Mouse (Mus musculus) frontal cortex, postnatal 36 days (tissue): ENCODE results near the gene Acvr2b.
A peak's percentile ranks its signal among the peaks of the same experiment; 100 is the strongest.
"Not testable (repeated sequence)": the region's sequence is repeated elsewhere in the genome, so short reads cannot be mapped to it uniquely, and the experiment has no call there.

Experiments
- DNase-seq, 2 experiments: peaks; one replicate each; pipeline ENCODE4 v3.0.0; 2022; ENCODE audit warnings: low spot score in 2 of 2

The Acvr2b gene

DNA sequence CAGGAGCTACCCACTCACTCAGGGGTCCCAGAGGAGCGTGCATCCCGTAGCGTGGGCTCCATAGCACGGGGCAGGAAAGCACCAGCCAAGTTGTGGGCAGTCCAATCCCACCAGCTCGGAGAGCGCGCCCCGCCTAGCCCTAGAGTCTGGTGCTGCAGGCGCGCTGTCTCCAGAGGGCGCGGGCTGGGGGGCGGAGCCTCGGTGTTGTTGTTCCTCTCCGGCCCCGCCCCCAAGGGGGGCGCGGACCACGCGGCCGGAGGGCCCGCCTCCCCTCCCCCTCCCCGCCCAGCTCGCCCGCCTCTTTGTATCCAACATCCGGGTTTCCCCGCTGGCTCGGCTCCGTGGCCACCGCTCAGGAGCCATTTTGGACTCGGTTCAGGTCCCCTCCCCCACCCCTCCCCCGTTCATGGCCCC, at the start of gene Acvr2b:
TSS of gene Acvr2b (plus strand) at position 318 of the 414 bp plus-strand sequence.
- DNase-seq = peak; percentile 82 to 89

DNA sequence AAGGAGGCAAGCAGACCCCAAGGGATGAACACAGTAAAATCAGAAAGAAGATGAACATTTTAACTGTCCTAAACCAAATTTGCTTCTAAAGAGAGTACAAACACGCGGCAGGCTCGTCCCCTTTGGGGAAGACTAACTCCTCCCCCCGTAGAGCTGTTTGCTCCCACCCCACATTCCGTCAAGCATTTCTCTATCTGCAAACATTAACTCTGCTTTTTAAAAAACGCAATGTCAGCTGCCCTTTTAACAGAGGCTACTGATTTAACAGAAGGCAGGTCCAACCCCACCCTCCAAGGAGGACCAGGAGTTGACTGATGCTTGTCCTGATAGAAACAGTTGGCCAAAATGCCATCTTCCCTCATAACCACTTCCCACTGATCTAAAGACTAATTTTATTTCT, 48.0 kb upstream of the Acvr2b start:
- no peak for DNase-seq

DNA sequence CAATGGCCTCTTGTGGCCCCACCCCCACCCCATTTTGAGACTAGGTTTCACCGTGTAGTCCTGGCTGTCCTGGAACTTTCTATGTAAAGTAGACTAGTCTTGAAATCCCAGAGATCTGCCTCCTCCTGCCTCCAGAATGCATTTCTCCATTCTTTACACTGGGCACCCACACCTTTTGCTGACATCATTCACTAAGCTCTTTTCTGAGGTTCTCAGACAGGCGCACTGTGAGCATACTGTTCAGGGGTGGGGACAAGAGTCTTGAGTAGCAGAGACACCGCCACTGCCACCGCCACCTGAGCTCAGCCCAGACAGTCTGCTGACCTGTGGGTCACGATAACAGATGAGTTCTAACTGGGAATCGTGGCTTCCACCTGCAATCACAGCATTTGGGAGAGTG, 46.0 kb upstream of the Acvr2b start:
- DNase-seq = no peak

DNA sequence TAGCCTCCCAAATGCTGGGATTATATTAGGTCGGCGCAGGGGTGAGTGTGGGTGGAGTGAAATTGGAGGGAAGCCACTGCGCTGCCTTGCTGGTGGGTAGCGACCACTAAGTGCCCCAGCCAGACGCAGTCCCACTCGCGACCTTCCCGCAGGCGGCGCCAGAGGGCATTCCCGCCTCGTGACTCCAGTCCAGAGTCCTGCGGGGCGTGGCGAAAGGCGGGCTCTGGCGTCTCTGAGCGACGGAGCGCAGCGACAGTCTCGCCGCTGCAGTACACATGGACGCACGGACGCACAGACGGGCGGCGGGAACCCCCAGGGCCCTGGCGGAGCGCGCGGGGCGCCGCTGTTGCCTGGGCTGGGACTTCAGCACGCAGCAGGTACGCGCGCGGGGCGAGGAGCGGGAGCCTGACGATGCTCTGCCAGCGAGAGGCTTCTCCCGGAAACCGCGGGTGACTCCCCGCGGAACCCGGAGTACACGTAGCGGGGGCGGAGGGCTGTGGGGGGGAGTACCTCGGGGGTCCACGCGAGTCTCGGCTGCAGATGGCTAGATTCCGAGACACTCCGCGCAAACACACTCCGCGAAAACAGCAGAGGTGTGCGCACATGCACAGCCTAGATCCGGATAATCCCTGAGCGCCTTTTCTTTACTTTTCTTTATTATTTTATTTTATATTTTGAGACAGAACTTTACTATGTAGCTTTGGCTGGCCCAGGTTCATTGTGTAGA, 44.4 kb upstream of the Acvr2b start, which contains the start of gene Xylb:
TSS of gene Xylb (plus strand) at position 51 of the 727 bp plus-strand sequence.
- peak; percentile 84 to 89 for DNase-seq

DNA sequence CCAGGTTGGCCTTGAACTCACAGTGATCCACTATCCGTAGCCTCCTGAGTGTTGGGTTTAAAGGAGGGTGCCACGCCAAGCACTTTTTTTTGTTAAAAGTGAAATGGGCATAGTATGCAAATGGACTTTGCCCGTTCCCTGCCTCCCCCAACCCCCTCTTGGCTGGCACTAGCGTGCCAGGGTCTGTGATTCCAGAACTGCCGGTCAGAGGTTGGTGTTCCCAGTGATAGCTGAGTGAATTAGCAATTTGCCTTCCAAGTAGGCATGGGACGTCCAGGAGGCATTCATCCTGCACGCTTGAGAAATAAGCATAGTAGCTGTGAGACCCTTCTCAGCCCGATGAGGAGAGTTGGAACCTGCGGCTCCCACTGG, 43.9 kb upstream of the Acvr2b start:
- DNase-seq = no peak

DNA sequence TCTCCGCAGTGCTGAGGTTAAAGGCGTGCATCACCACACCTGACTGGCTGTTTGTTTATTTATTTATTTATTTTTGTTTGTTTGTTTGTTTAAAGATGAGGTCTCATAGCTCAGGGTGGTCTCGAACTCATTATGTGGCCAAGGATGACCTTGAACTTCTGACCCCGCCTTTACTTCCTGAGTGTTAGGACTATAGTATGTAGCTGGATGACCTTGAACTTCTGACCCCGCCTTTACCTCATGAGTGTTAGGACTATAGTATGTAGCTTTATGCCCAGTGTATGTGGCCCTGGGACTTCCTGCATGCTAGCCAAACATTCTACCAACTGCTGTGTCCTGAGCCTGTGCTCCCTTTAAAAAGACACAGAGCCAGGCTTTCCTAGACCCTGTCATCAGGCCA, 40.5 kb upstream of the Acvr2b start:
- DNase-seq = no peak

DNA sequence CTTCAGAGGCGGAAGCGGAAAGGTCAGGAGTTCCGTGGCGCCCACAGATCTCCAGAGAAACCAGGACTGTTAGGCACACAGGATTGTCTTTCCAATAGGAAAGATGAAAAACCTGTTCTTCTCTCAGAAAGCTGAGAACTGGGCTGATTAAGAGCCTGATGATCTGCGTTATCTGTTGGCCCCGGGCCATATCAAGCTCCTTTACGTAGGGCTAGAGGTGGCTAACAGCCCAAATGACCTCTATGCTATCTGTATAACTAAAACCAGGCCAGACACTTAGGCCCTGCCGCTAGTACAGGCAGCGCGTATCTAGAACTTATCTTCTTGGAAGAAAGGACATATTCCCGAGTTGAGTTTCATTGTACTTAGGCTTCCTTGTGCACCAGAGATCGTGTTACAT, 38.7 kb upstream of the Acvr2b start:
- no peak for DNase-seq

DNA sequence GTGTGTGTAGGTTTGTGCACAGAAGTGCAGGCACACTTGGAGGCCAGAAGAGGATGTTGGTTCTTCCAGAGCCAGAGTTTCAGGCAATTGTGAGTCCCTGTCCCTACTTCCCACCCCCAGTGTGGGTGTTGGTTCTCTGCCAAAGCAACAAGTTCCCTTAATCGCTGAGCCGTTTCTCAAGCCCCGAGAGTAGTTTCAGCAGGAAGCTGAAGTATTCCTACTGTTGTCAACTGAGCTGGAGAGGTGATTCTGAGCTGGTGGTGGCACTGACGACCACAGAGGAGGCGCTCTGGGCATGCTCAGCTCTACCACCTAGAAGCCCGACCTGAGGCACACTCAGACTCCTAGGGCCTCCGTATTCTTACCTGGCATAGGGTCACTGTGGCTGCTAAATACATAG, 36.6 kb upstream of the Acvr2b start, which contains the start of gene Slc22a14:
TSS of gene Slc22a14 (minus strand) at position 270 of the 400 bp plus-strand sequence.
- no peak for DNase-seq

DNA sequence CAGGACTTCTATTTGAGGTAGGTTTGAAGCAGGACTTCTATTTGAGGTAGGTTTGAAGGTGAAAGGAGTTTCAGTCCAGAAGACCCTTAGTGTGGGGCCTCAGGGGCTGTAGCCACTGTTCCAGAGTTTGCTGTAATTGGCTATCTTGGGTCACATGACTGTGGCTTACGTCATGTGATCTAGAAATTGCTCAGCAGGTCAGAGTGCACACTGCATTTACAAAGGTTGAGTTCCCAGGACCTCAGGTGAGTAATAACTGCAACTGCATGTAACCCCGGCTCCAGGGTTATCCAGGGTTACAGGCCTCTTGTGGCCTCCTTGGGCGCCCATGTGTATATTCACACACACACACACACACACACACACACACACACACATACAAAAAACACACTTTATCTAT, 33.6 kb upstream of the Acvr2b start:
- no peak for DNase-seq

DNA sequence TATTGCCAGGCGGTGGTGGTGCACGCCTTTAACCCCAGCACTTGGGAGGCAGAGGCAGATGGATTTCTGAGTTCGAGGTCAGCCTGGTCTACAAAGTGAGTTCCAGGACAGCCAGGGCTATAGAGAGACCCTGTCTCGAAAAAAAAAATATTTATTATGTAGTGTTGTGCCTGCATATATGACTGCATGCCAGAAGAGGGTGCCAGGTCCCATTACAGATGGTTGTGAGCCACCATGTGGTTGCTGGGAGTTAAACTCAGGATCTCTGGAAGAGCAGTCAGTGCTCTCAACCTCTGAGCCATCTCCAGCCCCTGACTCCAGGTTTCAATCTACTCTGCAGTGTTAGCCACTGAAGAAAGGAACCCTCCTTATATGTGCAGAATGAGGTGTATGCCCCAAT, 31.1 kb upstream of the Acvr2b start:
- not testable (repeated sequence) for DNase-seq

DNA sequence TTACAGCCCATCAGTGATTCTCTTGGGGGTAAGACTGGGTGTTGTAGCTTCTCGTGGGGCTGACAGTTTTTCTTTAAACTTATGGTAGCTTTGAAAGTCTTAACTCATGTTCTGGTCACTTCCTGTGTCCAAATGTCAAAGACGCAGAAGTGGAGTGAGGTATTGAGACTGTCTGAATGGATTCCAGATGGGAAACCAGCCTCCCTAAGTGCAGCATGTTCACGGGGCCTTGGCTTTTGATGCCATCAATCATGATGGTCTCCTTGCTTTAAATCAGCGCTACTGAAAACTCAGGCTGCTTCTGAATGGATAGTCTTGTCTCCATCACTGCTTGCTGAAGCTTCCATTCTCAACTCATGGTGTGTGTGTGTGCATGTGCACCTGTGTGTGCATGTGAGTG, 30.7 kb upstream of the Acvr2b start:
- no peak for DNase-seq

DNA sequence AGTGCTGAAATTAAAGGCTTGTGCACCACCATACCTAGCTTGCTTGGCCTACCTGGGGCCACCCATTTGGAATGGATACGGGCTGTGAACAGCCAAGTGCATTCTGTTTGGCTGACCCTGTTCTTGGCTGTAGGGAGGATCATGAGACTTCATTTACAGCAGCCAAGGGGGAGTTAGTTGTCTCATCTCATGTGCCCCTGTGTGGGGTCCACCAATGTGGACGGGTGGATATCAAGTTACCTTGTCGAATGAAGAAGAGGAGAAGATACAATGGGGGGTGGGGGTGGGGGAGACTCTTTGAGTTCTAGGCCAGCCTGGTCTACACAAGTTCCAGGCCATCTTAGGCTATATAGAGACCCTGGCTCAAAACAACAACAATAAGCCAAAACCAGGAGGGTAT, 26.9 kb upstream of the Acvr2b start:
- DNase-seq = no peak

DNA sequence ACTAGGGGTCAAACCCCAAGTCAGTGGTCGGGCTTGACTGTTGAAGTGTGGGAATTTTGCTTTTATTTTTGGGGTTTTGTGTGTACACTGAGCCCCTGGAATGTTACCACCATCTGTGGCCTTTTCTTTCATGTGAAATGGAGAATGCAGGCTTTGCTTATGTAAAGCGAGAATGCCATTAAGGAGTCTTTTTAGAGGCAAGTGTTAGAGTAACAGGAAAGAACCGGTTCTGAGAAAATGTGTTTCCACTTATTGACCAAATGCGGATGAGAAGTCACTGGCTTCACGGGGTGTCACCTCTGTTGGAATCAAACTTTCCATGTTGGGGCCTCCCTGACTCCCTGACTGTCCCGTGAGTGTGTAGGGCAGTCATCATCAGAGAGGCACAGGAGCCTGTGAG, 26.4 kb upstream of the Acvr2b start:
- DNase-seq = no peak

DNA sequence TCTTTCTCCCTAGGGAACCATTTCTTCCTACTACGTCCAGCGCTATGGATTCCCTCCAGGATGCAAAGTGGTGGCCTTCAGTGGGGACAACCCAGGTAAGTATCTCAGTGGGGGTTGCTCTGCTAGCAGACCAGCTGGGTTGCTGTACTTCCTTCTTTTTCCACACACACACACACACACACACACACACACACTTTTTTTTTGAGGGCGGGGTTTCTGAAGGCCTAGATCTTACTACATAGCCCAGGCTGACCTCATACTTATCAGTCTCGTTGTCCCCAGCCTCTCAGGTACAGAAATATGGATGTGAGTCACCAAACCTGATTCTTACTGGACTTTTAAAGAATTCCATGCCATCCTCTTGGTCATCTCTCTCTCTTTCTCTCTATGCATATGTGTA, 23.7 kb upstream of the Acvr2b start:
- no peak for DNase-seq

DNA sequence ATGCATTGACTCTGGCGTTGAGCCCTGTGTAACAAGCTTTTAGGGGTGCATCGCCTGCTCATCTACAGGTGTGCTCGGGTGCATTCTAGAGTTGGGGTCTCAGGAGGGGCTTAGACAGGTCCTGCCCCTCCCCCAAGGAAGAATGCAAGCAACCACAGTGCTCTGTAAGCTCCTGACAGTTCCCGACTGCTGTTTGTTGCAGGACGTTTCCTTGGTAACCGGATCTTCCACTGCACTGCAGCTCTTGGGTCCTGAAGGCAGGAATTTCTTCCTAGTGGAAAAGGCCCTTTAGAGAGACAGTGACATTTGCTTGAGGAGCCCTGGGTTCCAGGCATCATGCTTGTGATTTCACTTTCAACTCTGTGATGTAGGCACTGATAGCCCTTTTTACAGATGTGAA, 19.3 kb upstream of the Acvr2b start:
- peak; percentile 4 to 16 for DNase-seq

DNA sequence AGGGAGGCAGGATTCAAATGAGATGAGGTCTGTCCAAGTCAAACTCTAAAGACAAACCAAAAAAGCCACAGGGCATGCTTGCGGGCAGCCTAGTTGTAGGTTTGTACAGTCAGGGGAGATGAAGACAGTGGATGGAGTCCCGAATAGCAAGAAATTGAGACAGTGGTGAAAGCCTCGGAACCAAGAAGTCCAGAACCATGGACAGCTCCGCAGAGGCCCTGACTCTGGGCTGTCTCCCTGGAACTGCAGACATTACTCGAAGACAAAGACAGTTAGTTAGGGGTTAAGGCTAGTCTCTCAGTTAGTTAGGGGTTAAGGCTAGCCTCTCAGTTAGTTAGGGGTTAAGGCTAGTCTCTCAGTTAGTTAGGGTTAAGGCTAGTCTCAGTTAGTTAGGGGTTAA, 13.0 kb upstream of the Acvr2b start:
- no peak for DNase-seq

DNA sequence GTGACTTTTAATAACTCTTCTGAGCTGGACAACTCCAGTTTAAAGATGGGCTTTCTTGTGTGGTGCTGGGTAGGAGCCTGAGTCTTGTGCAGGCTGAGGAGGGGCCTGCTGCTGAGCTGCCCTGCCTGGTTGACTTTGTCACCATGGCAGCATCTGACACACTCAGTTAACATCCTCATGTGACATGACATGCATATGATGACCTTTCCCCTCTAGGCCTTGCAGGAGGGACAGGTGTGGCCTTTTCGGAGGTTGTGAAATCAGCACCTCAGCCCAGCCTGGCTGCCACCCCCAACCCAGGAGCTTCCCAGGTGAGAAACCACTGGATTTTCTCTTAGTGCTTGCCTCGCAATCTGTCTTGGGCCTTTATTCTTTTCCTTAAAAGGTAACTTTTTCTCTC, 11.7 kb upstream of the Acvr2b start:
- DNase-seq = no peak

DNA sequence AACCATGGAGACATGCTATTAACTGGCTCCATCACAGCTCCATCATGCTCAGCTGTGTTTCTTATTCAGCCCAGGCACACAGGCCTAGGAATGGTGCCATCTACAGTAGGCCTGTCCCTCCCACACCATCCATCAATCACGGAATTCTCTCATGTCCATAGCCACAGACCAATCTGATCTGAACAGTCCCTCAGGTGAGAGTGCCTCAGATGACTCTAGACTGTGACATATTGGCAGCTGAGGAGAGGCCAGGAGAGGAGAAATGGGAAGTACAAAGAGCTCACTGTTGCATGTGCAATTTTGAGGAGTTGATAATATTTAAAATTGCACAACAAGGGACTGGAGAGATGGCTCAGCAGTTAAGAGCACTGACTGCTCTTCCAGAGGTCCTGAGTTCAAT, 7.1 kb upstream of the Acvr2b start:
- DNase-seq = no peak

DNA sequence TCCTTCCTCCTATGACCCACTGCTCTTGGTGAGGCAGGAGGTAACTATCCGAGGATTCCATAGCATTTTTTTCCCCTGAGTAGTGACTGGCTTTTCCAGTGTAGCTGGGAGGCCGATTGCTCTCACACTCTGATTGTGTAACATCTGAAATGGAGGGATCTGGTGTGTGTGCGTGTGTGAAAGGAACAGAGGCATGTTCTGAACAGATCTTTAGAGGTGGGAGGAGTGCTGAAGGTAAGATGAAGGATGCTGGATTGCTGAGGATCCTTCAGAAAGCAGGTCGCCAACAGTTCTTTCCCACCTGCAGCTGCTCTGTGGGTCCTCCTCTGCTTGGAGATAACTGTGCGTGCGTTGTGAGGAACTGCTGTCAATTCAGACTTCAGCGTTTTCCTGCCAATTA, 567 bp upstream of the Acvr2b start:
- DNase-seq = peak in 1 of 2 experiments; percentile 55

DNA sequence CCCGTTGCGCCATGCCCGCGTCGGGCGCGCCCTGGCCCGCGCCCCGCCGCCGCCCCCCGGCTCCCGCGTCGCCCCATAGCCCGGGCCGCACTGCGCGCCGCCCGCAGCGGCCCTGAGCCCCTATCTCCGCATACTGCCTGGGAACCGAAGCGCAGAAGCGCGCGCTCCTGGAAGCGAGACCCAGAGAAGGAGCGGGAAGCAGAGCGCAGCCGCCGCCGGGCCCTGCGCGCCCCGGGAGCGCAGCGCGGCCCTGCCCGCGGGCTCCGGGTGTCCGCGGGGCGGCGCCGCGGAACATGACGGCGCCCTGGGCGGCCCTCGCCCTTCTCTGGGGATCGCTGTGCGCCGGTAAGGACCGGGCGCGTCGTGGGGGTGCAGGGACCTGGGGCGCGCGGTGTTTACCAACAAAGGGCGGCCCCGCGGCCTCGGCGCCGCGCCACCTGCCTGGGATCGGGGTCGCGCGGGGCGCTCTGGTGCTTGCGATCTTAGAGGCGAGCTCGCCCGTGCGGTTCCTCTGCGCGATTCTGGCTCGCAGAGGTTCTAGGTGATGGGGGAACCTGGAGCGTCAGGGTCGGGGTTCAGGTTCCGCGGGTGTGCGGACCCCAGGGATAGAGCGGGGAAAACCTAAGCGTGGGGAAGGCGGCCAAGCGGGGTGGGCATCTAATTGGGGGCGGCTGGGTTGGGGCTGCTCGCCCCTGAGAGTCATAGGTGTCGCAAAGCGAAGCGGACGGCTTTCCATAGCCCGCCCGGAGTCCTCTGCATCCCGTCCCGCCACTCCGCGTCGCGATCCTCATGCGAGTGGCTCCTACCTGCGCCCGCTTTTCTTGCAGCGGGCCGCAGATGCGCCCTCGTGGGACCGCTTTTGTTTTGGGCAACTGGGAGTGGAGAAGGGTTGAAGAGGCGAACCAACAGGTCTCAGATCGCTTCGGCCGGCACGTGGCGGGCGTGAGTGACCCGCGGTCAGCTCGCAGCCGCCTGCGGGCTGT, 626 bp downstream of the Acvr2b start:
- DNase-seq = peak; percentile 45 to 52

DNA sequence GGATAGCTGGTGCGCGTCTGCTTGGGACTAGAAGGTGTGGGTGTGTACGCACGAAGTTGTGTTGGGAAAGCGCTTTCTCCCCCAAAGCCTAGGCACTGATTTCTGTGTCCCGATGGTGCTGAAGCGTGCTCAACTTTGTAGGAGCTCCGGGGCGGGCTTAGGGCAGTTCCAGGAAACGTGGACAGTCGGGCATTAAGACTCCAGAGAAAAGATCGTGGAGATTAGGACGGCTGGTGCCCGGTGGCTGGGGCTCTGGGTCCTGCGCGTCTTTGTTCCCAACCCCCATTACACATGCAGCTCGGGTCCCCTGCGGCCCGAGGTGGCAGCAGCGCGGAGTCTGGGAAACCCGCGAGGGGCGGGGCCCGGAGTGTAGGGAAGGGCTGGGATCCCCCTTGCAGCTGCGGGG, 1.3 kb downstream of the Acvr2b start:
- DNase-seq = peak in 1 of 2 experiments; percentile 30

DNA sequence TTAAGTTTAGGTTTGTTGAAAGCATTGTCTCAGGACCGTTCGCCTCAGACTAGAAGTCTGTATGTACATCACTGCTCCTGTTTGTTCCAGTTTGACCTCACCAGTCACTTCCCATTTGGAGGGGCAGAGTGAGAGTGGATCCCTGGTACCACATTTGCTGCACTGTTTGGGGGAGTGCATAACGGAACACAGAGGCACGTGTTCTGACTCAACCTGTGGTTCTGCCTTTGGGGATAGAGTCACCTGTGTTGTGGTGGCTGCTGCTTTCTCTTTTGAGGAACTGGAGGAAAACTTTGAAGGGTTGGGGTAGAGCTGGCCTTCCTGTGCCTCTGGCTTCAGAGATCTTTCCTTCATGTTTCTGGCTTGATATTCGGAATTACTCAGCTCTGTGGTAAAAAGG, 2.2 kb downstream of the Acvr2b start:
- DNase-seq = no peak

DNA sequence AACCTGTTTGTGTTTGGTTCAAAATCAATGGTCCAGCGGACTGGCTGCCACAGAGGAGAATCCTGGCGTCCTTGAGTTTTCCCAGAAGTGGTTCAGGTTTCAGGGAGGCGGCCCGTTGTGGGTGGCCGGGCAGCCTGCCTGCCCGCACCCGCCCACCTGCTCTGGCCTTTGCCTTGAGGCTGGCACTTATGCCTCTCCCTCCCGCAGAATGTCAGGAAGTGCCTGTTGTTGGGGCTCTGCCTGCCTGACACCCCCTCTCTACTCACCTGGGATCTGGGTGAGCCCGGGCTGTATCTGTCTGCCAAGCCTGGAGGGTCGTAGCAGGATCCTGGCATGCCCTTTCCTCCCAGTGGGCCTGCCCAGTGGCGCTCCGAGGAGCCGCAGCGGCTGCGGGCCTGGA, 6.0 kb downstream of the Acvr2b start:
- DNase-seq = no peak
